Mouse (Mus musculus) cerebellum, adult 11-12 months (tissue): ENCODE data around the gene Cldn13.
"Not testable (repeated sequence)": the region's sequence is repeated elsewhere in the genome, so short reads cannot be mapped to it uniquely, and the experiment has no call there.

ENCODE experiments used
- DNase-seq: peaks from one replicate; pipeline ENCODE4 v3.0.0; 2022

Gene Cldn13

DNA sequence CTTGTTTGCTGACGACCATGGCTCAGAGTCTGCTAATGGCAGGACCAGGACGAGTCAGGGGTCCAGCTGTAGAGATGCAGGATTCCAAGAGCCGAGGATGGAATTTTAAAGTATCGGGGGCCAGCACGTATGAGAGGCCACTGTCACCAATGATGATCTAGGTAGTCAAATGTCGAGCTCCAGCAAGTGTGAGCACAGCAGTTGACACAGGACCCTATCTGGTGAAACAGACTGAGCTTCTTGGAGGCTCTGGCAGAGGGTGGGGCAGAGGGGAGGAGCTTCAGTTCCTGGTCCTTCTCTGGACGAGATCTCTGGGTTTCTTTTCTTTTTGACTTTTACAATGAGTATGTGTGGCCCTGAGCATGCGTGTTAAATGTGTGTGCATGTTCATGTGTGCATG, at the start of gene Cldn13:
Gene Cldn13, minus strand, starts transcription at position 216 of the 400 bp plus-strand sequence.
- no peak for DNase-seq

DNA sequence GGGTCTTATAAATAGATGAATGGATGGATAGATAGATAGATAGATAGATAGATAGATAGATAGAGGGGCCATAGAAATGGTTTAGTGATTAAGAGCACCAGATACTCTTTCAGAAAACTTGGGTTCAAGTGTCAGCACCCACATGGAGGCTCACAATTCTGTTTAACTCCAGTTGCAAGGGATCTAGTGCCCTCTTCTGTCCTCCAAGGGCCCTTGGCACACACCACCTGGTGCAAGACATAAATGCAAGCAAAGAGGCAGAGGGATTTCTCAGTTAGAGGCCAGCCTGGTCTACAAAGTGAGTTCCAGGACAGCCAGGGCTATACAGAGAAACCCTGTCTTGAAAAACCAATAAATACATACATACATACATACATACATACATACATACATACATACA, 49.3 kb upstream of the Cldn13 start:
- not testable (repeated sequence) for DNase-seq

DNA sequence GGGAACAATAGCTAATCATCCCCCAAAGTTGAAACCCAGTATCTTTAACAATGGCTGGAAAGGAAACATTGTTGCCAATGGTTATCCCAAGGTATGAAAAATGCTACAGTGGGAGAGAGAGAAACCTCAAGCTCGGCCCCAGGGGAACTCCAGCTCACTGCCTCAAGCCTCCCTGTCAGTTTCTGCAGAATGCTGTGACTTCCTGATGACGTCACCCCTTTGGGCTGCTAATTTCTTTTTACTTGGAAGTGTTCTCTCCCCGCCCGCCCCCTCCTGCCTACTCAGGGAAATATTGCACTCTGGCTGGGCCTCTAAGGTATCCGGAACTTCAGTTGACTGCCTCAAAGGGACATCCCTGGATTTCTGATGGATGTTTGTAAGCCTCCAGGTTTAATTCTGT, 48.2 kb upstream of the Cldn13 start:
- no peak for DNase-seq

DNA sequence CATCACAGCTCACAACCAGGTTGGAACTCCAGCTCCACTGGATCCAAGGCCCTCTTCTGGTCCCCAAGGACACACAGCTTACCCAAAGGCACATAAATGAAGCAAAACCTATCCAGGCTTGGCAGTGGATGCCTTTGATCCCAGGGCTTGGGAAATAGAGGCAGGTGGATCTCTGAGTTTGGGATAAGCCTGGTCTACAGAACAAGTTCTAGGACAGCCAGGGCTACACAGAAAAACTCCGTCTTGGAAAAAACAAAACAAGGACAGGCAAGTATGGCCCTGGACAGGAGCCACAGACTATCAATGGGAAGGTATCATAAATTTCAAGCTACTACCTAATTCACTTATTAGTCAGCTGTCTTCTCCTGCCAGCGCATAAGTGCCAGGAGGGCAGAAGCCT, 46.2 kb upstream of the Cldn13 start:
- no peak for DNase-seq

DNA sequence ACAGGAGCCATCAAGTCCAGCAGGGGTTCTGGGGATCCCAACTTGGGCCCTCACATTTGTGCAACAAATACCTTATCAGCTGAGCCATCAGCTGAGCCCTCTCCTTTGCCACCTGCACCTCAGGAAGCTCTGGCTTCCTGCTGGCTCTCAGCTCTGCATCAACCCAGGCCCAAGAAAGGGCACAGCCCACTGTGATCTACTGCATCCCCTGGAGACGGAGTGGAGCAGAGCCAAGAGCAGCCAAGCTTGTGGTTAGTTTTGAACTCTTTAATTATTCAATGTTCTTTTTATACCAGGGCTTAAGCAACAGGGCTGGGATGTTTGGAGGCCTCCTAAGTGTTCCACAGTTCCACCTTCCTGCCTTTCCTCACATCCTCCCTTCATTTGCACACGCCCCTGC, 45.1 kb upstream of the Cldn13 start:
- no peak for DNase-seq

DNA sequence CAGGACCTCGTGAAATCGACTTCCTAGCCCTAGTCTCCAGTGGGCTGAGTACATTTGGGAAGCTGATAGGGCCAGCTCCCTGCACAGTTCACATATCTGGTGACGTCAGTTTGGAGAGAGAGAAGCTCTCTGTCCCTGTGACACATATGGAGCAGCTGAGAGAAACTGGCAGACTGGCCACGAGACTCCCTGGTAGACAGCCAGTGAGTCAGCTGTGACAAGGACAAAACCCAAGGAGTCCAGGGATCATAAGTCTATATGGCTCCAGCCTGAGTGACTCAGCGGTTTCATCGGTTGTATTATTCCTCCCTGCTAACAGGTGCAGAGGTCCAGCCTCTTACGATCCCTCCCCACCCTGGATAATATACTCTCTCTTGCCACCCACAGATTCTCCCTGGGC, 43.8 kb upstream of the Cldn13 start:
- DNase-seq: no peak

DNA sequence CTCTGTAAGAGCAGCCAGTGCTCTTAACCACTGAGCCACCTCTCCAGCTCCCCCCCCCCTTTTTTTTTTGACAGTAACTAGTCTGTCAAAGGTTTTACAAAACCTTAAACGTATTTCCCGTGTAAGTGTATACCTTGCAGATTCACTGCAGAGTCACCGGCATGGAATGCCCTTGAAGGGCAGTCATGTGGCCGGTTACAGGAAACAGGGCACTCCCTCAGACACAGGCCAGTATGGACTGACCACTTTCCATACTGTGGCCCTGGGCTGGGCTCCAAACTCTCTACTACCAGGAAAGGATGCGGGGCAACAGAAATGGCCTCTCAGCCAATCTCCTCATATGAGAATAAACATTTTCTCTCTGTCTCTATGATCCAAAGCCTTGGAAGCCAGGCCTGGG, 40.2 kb upstream of the Cldn13 start:
- no peak for DNase-seq

DNA sequence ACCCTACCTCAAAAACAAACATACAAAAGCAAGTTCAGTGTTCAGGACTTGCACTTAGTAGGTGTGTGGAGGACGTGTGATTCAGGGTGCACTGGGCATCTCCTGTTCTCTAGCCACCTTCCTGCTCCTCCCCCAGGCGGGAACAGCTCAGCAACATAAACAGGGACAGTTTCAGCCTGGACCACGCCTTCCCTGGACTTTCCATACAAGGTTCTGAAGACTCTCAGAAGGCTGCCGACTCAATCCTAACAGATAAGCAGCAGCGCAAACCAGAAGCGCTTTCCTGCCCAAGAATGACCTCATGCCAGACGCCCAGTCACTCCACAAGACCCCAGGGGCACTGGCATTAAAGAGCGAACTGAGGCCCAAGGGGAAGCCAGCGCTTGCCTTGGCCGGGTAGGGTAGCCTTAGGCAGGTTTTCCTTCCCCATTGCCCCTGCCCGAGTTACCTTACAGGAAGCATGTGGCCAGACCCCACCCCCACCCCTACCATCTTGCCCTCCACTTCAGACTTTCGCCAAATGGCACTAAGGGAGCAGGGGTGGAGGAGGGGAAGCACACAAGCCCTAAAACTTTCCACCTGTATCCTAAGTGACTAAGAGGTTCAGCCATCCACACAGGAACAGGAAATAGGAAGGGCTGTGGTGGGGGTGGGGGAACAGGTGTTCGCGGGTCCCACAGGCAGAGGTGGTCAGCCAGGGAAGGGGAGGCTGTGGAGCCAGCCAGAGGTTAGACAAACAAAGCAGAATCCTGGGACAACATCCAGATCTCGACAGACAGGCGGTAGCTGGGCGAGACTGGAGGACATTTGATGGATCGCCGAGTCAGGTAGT, 35.9 kb upstream of the Cldn13 start:
- no peak for DNase-seq

DNA sequence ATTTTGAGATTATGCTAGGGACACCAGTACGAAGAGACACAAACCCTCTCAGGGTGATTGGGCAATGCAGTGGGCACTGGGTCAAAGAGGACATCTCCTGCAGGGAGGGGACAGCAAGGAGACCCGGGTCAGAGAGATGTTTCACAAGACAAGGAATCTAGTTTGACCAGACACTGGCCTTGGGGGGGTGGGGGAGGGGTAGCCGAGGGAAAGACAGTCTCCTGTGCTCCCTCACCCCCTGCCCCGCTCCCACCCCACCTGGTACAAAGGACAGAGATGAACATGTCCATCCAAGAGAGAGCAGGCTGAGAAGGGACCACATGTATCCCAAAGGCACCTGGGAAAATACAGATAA, 32.7 kb upstream of the Cldn13 start:
- no peak for DNase-seq

DNA sequence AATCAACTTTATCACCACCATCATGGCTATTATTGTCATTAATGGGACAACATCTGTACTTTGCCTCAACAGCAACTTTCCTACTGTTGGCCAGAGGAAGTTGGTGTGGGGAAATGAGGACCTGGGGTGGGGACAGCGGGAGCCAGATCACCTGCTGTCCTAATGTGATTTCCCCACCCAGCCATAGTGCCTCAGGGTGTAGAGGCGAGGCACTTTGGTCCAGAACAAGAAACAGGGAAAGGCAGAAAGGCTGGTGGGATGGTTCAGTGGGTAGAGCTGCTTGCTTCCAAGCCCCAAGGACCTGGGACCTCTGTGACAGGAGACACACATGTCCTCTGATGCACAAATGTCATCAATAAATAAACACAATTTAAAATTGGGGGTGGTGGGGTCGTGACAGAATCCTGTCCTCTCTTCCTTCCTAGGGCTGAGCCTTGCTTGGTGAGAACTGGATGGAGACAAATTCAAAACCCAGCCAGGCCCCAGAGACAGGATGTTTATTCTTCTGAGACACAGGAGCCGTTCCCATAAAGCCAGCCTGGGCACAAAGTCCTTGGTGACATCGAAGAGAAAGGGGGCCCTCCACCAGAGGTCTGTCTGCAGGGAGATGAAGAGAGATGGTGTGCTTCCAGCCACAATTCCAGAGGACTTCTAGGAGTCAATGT, 32.2 kb upstream of the Cldn13 start:
- no peak for DNase-seq

DNA sequence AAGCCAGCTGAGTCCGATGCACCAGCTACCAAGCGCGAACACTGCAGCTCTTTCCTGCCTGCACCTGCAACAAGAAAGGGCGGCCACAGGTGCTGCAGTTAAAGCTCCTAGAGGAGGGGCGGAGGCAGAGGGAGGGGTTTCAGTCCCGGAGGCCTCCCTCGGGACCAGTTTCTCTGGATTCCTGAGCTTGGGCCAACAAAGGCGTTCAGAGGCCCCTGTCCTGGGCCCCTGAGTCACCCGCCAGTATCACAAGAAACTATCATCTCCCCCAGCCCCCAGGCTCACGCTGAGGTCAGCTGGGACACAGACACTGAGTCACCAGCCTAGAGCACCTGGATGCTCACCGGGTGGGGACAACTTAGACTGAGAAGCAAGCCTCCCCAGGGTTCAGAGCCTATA, 31.5 kb upstream of the Cldn13 start, which contains the start of gene Cldn4:
Gene Cldn4, minus strand, starts transcription at position 78 of the 399 bp plus-strand sequence.
- DNase-seq: no peak

DNA sequence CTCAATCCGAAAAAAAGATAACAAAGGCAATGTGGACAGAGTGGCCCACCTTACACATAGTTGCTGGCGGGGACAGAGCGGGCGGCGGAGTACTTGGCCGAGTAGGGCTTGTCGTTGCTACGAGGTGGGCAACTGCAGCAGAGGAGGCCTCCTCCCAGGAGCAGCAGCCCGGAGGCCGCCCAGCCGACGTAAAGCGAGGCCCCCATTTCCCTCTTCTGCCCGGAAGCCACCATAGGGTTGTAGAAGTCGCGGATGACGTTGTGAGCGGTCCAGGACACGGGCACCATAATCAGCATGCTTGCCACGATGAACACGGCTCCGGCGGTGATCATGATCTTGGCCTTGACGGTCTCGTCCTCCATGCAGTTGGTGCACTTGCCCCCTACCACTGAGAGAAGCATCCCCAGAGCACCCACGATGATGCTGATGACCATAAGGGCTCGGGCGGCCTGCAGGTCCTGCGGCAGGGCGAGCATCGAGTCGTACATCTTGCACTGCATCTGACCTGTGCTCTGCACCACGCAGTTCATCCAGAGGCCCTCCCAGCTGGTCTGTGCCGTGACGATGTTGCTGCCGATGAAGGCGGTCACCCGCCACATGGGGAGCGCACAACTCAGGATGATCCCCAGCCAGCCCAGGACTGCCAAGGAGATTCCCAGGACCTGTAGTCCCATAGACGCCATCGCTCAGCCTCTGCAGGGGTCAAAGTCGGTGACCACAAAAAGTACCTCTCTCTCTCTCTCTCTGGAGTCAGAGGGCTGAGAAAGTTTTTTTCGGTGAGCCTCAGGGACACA, 30.9 kb upstream of the Cldn13 start:
- DNase-seq: no peak

DNA sequence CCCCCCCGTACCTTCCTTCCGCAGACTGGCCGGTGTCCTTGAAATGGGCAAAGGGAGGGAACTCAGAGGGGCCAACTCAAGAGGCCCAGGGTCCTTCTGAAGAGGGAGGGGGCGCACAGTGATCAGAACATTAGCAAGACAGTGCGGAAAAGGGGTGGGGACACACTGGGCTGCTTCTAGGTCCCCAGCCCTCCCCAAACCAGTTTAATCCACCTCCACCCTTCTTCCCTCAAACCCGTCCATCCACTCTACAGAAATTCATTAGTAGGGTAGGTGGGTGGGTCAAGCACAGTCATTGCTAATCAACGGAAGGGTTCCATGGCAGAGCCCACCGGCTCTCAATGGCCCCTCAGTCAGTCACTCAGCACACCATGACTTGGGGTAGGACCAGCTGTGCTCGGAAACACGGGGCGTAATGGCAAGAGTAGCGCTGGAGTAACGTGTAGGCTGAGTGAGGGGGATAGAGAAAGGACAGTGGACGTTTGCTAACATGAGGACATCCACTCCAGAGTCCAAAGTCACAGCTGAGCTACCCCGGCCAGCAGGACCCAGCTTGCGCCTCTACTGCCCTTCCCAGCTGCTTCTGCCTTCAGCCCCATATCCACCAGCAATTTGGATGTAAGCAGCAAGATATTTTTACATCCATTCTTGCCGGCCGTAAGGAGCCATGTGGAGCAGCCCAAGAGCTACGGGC, 30.1 kb upstream of the Cldn13 start:
- DNase-seq: no peak

DNA sequence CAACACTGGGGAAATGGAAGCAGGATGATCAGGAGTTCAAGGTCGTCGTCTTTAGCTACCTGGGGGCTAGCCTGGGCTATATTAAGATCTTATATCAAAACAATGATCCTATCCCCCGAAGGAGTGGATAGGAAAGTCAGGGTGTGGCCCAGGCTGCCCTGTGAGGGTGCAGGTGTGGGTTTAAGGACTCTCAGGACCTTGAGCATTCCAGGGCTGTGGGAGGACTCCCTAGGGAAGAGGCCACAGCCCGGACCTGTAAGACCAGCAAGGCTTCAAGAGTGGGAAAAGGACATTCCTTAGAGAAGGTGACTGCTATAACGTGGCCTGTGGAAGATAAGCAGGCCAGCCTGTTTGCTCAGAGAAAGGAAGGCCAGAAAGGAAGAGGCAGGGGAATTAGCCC, 28.9 kb upstream of the Cldn13 start:
- DNase-seq: no peak

DNA sequence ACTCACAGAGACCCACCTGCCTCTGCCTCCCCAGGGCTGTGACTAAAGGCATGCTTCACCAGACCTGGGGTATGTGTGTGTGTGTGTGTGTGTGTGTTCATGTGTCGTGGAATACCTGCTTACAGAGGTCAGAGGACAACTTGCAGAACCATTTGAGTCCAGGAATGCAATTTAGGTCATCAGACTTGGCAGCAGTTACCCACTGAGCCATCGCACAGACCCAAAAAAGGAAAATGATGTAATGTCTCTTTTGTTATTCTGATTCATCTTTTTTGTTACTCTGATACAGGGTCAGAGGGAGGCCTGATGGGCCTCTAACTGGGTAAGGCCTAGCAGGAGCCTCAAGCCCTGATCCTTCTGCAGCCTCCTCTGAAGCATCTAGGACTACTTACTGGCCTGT, 27.4 kb upstream of the Cldn13 start:
- no peak for DNase-seq

DNA sequence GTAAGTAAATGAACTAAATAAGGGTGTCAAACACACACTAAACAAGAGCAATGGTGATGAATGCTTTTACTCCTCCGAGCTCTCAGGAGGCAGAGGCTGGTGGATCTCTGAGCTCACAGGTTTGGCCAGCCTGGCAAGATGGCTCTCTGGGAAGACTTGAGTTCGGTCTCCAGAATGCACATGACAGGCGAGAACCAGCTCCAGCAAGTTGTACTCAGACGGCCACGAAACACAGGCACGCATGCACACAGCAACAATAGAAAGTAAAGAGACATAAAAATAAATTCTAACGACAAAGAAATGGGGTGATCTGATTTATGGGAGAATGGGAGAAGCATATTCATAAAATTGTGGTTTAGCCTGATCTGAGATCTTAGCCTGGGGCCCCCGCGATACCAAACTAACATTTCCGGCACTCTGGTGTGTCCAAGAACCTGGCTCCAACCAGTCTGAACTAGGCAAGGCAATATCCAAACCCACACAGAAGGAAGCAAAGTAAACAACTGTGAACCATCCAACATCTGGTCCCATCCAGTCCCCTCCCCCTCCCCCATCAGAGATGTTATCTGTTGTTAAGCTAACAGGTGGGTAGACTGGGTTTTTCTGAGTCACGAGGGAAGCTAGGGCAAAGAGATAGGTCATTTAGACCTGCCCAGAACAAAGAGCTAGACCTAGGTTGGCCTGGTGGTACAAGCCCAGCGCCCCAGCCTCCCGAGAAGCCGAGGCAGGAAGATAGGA, 26.3 kb upstream of the Cldn13 start:
- no peak for DNase-seq

DNA sequence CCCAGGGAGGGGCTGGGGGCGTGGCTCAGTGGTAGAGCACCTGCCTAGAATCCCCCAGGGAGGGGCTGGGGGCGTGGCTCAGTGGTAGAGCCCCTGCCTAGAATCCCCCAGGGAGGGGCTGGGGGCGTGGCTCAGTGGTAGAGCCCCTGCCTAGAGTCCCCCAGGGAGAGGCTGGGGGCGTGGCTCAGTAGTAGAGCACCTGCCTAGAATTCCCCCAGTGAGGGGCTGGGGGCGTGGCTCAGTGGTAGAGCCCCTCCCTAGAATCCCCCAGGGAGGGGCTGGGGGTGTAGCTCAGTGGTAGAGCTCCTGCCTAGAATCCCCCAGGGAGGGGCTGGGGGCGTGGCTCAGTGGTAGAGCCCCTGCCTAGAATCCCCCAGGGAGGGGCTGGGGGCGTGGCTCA, 24.2 kb upstream of the Cldn13 start:
- not testable (repeated sequence) for DNase-seq

DNA sequence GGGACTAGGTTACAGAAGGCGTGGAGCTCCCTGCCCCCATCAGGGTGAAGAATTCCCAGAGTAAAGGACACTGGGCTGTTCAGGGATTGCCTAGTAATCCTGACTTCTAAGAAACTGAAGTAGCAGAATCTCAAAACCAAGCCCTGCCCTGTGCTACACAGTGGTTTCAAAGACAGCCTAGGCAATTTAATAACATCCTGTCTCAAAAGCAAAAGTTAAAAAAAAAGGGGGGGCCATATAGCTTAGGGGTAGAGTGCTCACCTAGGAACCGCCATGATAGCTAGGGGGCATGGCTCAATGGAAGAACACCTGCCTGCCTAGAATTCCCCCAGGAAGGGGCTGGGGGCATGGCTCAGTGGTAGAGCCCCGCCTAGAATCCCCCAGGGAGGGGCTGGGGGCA, 23.7 kb upstream of the Cldn13 start:
- no peak for DNase-seq

DNA sequence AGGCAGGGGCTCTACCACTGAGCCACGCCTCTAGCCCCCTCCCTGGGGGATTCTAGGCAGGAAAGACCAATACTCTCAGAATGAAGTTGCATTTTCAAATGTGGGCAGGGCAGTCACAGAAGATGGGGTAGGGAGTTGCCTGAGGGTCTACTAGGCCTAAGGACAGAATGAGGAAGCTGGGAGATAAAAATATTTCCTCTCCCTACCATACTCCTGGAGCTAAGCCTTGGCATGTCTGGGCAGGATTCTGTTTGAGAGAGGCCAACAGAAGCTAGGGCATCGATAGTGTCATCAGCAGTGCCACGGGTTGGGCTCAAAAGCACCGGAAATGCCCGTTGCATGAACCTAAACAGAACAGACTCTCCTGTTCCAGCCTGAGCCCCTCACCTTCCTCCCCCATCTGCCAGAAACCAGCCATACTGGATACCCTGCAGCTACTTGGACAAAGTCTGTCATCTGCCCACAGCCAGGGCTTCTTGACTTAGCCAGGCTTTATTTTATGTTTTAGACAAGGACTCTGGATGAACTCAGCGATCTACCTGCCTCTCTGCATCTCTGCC, 21.4 kb upstream of the Cldn13 start:
- no peak for DNase-seq

DNA sequence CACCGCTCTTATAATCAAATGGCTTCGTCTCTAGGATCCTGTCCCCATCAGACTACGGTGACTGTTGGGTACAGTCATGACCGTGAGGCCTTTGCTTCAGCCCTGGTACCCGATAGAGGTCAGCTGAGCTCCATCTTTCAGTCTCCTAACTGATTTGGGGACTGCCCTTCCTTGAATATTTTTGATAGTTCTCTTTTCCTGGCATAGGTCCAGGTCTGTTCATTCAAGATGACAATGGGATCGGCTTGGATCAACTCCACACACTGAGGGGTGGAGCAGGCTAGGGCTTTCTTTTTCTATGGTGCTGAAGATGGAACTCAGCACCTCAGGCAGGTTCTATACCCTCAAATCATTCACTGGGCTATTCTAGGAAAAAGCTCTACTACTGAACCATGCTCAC, 20.7 kb upstream of the Cldn13 start:
- DNase-seq: no peak

DNA sequence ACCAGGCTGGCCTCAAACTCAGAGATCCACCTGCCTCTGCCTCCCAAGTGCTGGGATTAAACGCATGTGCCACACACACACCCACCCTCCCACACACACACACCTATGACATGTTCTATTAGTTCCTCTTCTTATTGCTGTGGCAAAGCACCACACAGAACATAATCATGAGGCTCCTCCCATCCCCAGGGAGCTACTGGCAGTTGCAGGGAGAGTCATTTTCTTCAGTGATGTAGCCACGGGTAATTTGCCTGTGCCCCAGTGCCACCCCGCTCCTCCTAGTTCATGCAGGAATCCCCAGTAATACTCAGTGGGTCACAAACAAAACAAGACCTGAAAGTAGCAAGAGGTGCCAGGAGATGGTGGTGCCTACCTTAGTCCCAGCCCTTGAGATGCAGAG, 19.3 kb upstream of the Cldn13 start:
- DNase-seq: no peak

DNA sequence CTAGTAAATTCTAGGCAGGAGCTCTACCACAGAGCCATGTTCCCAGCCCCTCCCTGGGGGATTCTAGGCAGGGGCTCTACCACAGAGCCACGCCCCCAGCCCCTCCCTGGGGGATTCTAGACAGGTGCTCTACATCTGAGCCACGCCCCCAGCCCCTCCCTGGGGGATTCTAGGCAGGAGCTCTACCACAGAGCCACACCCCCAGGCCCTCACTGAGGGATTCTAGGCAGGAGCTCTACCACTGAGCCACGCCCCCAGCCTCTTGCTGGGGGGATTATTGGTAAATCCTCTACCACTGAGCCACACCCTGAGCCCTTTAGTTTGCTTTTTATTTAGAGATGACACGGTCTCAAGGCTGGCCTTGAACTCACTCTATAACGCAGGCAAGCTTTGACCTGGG, 18.4 kb upstream of the Cldn13 start:
- not testable (repeated sequence) for DNase-seq
